Mouse (Mus musculus) splenic B cell, adult 2 months (primary cell): Measurements from ENCODE around the gene Isoc2b.
"Not testable (repeated sequence)": the region's sequence is repeated elsewhere in the genome, so short reads cannot be mapped to it uniquely, and the experiment has no call there.

ENCODE experiments used
- DNase-seq: peaks from one replicate; pipeline ENCODE4 v3.0.0-alpha.2; 2011; ENCODE audit warnings: low read depth, low spot score
- H3K27me3 ChIP-seq: 2 replicates; pipeline ENCODE4 v1.6.1; 2012; ENCODE audit warnings: mild to moderate bottlenecking, low read length, moderate library complexity, mixed read lengths; ENCODE audit not compliant: control insufficient read depth, poor library complexity, insufficient read depth, severe bottlenecking
- H3K36me3 ChIP-seq: 2 replicates; pipeline ENCODE4 v1.6.1; 2012; ENCODE audit warnings: mild to moderate bottlenecking, low read length, moderate library complexity, mixed read lengths; ENCODE audit not compliant: control insufficient read depth, poor library complexity, insufficient read depth, severe bottlenecking

The Isoc2b gene

GRCm38 (mm10) chr7:4895186-4895585 lies 25.1 kb upstream of the Isoc2b start:
- H3K36me3 ChIP-seq: peaks cover 2% of the 10 kb centered on the region; the same call in 1 of the 2 replicates
- no peaks in the 10 kb centered on the region for H3K27me3 ChIP-seq
- no peak for DNase-seq

GRCm38 (mm10) chr7:4886680-4887079 lies 16.6 kb upstream of the Isoc2b start:
- DNase-seq: no peak
- H3K27me3 ChIP-seq: no peaks in the 10 kb centered on the region
- no peaks in the 10 kb centered on the region for H3K36me3 ChIP-seq

GRCm38 (mm10) chr7:4879036-4879435 lies 9.0 kb upstream of the Isoc2b start:
- not testable (repeated sequence) for DNase-seq, H3K36me3 ChIP-seq

GRCm38 (mm10) chr7:4878186-4878585 lies 8.1 kb upstream of the Isoc2b start:
- Histone ChIP-seq H3K36me3 (no peaks in the 10 kb centered on the region), H3K27me3 (no peaks in the 10 kb centered on the region)
- peak; percentile 65 for DNase-seq

More at GRCm38 (mm10) chr7:4879036-4879435, 9.0 kb upstream of the Isoc2b start:
- H3K27me3 ChIP-seq: not testable (repeated sequence)

GRCm38 (mm10) chr7:4877226-4877625 lies 7.2 kb upstream of the Isoc2b start:
- Histone ChIP-seq H3K27me3 (no peaks in the 10 kb centered on the region), H3K36me3 (no peaks in the 10 kb centered on the region)
- DNase-seq: no peak

GRCm38 (mm10) chr7:4876753-4877221 lies 6.7 kb upstream of the Isoc2b start, which contains the start of gene Isoc2a:
TSS of gene Isoc2a (plus strand) at chr7:4877153.
- DNase-seq: peak; percentile 96
- Histone ChIP-seq H3K36me3 (no peaks in the 10 kb centered on the region), H3K27me3 (no peaks in the 10 kb centered on the region)

GRCm38 (mm10) chr7:4866631-4867180 lies 3.4 kb downstream of the Isoc2b start:
- DNase-seq: no peak
- no peaks in the 10 kb centered on the region for H3K27me3 ChIP-seq
- H3K36me3 ChIP-seq: no peaks in the 10 kb centered on the region

- Histone ChIP-seq H3K27me3 (no peaks in the 10 kb centered on the region), H3K36me3 (no peaks in the 10 kb centered on the region)
- peak; percentile 98 for DNase-seq
Measured at GRCm38 (mm10) chr7:4865579-4866493, 4.2 kb downstream of the Isoc2b start.

- no peaks in the 10 kb centered on the region for H3K27me3 ChIP-seq
- DNase-seq: peak; percentile 49
- no peaks in the 10 kb centered on the region for H3K36me3 ChIP-seq
Measured at GRCm38 (mm10) chr7:4865090-4865489, 5.0 kb downstream of the Isoc2b start.

- no peaks in the 10 kb centered on the region for H3K27me3 ChIP-seq
- no peaks in the 10 kb centered on the region for H3K36me3 ChIP-seq
- DNase-seq: no peak
Measured at GRCm38 (mm10) chr7:4864130-4864845, 5.8 kb downstream of the Isoc2b start.

GRCm38 (mm10) chr7:4863541-4864080 lies 6.4 kb downstream of the Isoc2b start:
- no peak for DNase-seq
- no peaks in the 10 kb centered on the region for H3K36me3 ChIP-seq
- no peaks in the 10 kb centered on the region for H3K27me3 ChIP-seq

- DNase-seq: no peak
- H3K36me3 ChIP-seq: no peaks in the 10 kb centered on the region
- no peaks in the 10 kb centered on the region for H3K27me3 ChIP-seq
Measured at GRCm38 (mm10) chr7:4863041-4863440, 7.0 kb downstream of the Isoc2b start.

GRCm38 (mm10) chr7:4860926-4861325 lies 9.1 kb downstream of the Isoc2b start:
- not testable (repeated sequence) for H3K36me3 ChIP-seq, DNase-seq, H3K27me3 ChIP-seq

GRCm38 (mm10) chr7:4859418-4859978 lies 10.6 kb downstream of the Isoc2b start:
- Histone ChIP-seq H3K36me3 (no peaks in the 10 kb centered on the region), H3K27me3 (no peaks in the 10 kb centered on the region)
- no peak for DNase-seq
